Mouse (Mus musculus) adrenal gland, postnatal 36 days (tissue): Measurements from ENCODE around the gene Col5a1. TPM values are rescaled to one million over a fixed set of nuclear protein-coding genes. Genes with fewer than 3 reads are reported as not detected.

Experiments
- DNase-seq, 2 experiments: peaks; one replicate each; pipeline ENCODE4 v3.0.0; 2021; ENCODE audit warnings: mixed read lengths in 1 of 2
- total RNA-seq, 2 experiments: library from RNA; stranded (reverse); gene quantifications; 2 replicates each; pipeline ENCODE4 v1.2.3; 2021

The Col5a1 gene
- total RNA-seq, 2 experiments from 2014 or later = 51.4 to 64.3 TPM

DNA sequence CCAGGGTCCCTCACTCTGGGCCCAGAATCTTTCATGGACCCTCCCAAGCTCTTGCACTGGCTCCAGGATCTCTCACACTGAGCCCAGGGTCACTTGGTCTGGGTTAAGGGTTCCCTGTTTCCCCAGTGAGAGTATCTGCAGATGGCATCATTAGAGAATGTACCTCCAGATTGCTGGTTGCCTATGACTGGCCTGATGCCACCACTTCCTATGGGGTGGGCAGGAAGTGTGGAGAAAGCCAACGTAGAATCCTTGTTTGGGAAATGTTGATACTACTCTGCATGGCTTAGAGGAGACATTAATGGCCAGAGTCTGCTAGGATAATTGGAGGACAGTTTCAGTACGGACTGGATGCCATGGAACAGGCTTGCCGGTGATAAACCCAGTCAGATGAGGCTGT is 76.2 kb downstream of the Col5a1 start:
- DNase-seq = no peak

DNA sequence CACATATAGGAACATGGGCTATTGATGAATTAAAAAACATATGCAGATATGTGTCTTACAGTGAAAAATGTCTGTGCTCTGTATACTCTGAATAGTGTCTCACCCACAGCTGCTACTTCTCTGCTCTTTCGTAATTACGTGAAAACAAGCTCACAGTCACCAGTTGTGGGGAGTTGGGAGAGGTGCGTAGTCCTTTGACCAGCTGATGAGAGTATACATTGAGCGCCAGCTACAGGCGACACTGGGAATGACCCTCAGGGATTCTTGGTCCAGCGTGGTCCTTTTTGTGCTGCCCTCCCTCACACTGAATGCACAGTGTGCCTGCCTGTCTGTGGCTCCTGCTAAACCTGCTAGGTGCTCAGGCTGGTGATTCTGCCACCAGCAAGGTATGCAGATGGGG is 82.9 kb downstream of the Col5a1 start:
- DNase-seq = peak; percentile 40 to 41

DNA sequence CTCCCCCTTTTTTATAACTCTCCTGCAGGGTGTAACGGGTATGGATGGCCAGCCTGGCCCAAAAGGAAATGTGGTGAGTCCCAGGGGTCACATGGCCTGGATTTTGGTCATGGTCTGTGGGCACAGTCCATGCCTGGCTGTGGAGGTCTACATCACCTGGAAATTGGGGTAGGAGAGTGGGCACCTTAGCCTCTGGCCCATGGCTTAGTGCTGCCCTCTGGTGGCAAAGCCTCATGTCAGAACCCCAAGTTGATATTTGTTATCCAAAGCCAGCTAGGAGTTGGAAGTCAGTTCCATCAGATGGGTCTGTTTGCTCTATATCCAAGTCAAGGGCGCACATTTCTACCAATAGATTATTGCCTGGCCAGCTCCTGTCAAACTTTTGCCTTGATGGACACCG is 87.6 kb downstream of the Col5a1 start:
- DNase-seq = peak; percentile 72 to 73

- DNase-seq = no peak
Observed at GRCm38 (mm10) chr2:27975786-27976185, 89.6 kb downstream of the Col5a1 start.

DNA sequence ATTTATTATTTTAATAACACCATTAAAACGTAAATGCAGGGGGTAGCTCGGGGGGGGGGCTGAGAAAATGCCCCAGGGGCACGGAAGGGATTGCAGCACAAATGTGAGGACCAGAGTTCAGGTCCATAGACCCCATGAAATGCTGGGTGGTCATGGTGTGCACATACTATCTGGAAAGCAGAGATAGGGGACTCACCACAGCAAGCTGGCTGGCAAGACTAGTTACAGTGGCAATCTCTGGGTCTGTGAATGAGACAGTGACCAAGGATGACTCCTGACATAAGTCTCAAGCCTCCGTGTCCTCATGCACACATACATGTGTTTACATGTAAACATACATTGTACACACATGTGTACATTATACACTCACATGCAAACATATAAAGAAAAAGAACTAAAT is 90.3 kb downstream of the Col5a1 start:
- DNase-seq = no peak

- no peak for DNase-seq
Observed at GRCm38 (mm10) chr2:27981066-27981465, 94.8 kb downstream of the Col5a1 start.

- no peak for DNase-seq
Observed at GRCm38 (mm10) chr2:27981621-27982535, 95.7 kb downstream of the Col5a1 start.

DNA sequence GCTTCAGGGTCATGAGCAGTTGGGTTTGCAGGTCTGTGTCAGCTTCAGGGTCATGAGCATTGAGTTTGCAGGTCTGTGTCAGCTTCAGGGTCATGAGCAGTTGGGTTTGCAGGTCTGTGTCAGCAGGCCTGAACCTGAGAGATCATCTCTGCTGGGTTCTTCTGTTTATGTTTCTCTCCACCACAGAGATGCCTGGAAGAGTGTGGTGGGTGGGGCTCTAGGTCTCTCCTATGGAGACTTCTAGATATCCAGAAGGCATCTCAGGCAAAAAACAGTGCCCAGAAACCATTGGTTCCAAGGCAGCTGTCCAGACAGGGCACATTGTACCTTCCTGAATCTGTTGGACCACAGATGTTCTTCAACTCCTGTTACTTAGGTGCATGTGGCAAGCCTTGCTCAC is 96.9 kb downstream of the Col5a1 start:
- peak in 1 of 2 experiments; percentile 4 for DNase-seq

- peak; percentile 48 to 56 for DNase-seq
Observed at GRCm38 (mm10) chr2:27983884-27984283, 97.7 kb downstream of the Col5a1 start.

DNA sequence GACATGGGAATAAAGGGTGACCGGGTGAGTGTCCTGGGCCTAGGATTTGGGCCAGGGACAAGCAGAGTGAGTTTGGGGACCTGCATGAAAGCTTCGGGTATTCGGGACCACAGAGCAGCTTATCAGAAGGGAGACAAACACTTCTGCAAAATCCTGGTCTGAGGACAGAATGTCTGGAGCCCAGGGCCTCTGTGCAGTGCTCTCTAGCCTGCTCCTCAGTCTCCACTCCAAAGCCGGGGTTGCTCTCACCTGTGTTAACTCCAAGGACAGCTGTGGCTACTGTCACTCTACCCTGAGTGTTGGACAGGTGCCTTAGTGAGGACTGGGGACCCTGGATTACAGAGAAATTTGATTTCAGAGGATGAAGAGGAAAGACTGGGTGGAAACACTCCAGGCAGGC is 100.5 kb downstream of the Col5a1 start:
- DNase-seq = no peak

- no peak for DNase-seq
Observed at GRCm38 (mm10) chr2:27990430-27991211, 104.4 kb downstream of the Col5a1 start.

- no peak for DNase-seq
Observed at GRCm38 (mm10) chr2:27993416-27993815, 107.2 kb downstream of the Col5a1 start.

GRCm38 (mm10) chr2:27999996-28000583 is 113.9 kb downstream of the Col5a1 start:
- DNase-seq = no peak

DNA sequence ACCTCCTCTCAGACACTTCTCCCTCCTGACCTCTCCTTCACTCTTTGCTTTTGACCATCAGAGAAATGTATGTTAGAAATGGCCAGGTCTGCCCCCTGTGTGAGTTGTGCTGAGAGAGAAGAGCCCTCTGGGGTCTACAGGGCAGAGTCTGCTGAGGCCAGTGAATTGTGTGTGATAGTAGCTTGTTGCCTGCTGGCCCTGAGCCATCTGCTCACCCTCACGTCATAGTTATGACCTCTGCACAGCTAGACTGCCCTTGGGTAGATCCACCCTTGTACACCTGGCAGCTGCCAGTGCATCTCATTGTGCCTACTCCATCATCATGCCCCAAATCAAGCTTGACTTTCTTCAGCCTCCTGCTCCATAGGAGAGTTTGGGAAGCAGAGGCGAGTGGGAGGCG is 114.4 kb downstream of the Col5a1 start:
- no peak for DNase-seq

GRCm38 (mm10) chr2:28001206-28001605 is 115.0 kb downstream of the Col5a1 start:
- DNase-seq = no peak

DNA sequence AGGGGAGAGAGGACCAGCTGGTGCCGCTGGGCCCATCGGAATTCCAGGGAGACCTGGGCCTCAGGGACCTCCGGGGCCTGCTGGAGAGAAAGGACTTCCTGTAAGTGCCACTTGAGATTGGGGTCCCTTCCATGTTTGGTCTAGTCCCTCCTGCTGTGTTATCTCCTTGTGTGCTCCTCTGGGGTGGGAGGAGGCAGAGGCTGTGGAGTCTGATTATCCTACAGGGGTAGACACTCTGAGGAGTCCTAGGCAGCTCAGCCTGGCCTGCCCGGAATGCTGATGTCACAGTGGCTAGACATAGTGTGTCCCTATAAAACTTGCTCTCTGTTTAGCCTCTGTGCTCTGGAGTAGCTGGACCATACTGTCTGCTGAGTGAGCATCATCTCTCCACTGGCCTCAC is 119.0 kb downstream of the Col5a1 start:
- DNase-seq = no peak

GRCm38 (mm10) chr2:28008261-28008660 is 122.0 kb downstream of the Col5a1 start:
- DNase-seq = no peak

- DNase-seq = no peak
Observed at GRCm38 (mm10) chr2:28012367-28012766, 126.1 kb downstream of the Col5a1 start.

GRCm38 (mm10) chr2:28014778-28015177 is 128.6 kb downstream of the Col5a1 start:
- DNase-seq = no peak

DNA sequence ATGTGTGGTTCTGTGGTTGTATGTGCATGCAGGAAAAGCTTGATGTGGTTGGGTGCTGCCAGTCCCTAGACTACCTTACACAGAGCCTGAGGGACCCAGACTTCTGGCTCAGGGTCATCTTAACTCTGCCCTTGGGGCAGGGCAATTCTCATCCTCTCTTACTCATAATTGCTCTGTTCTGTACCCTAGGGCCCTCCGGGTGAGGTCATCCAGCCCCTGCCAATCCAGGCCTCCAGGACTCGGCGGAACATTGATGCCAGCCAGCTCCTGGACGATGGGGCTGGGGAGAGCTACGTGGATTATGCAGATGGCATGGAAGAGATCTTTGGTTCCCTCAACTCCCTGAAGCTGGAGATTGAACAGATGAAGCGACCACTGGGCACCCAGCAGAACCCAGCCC is 138.2 kb downstream of the Col5a1 start:
- peak; percentile 65 to 67 for DNase-seq

- no peak for DNase-seq
Observed at GRCm38 (mm10) chr2:28025776-28026175, 139.6 kb downstream of the Col5a1 start.

GRCm38 (mm10) chr2:28031860-28032259 is 145.6 kb downstream of the Col5a1 start:
- no peak for DNase-seq

GRCm38 (mm10) chr2:28032469-28032868 is 146.2 kb downstream of the Col5a1 start:
- no peak for DNase-seq
